Mouse (Mus musculus) adrenal gland, adult (tissue): ENCODE data around the gene Afg1l.
A peak's percentile ranks its signal among the peaks of the same experiment; 100 is the strongest.

Source experiments
- DNase-seq, 2 experiments: peaks; one replicate each; pipeline ENCODE4 v3.0.0; 2022 to 2023; ENCODE audit warnings: low spot score in 1 of 2; ENCODE audit not compliant: inconsistent age in 2 of 2

The Afg1l gene

GRCm38 (mm10) chr10:42271454-42272230, 206.7 kb downstream of the Afg1l start:
- DNase-seq, result peak in 1 of 2 experiments; percentile 43

- DNase-seq, result peak; percentile 58 to 91
These were observed 207.9 kb downstream of the Afg1l start for GRCm38 (mm10) chr10:42270277-42271083.

- DNase-seq, result peak in 1 of 2 experiments; percentile 75
These were observed 208.9 kb downstream of the Afg1l start for GRCm38 (mm10) chr10:42269281-42270025.

GRCm38 (mm10) chr10:42267811-42268545, 210.4 kb downstream of the Afg1l start:
- peak in 1 of 2 experiments; percentile 64 for DNase-seq

GRCm38 (mm10) chr10:42265021-42265689, 213.2 kb downstream of the Afg1l start:
- DNase-seq, result no peak

GRCm38 (mm10) chr10:42264195-42264594, 214.2 kb downstream of the Afg1l start:
- DNase-seq, result peak in 1 of 2 experiments; percentile 58

GRCm38 (mm10) chr10:42263701-42264100, 214.7 kb downstream of the Afg1l start:
- DNase-seq, result no peak
